Mouse (Mus musculus) kidney, postnatal 25 days (tissue): Measurements from ENCODE around the gene Snx33.
A peak's percentile ranks its signal among the peaks of the same experiment; 100 is the strongest.
"Not testable (repeated sequence)": the region's sequence is repeated elsewhere in the genome, so short reads cannot be mapped to it uniquely, and the experiment has no call there.

Source experiments
- DNase-seq, 2 experiments: peaks; one replicate each; pipeline ENCODE4 v3.0.0; 2021; ENCODE audit warnings: mixed read lengths in 2 of 2

The Snx33 gene

DNA sequence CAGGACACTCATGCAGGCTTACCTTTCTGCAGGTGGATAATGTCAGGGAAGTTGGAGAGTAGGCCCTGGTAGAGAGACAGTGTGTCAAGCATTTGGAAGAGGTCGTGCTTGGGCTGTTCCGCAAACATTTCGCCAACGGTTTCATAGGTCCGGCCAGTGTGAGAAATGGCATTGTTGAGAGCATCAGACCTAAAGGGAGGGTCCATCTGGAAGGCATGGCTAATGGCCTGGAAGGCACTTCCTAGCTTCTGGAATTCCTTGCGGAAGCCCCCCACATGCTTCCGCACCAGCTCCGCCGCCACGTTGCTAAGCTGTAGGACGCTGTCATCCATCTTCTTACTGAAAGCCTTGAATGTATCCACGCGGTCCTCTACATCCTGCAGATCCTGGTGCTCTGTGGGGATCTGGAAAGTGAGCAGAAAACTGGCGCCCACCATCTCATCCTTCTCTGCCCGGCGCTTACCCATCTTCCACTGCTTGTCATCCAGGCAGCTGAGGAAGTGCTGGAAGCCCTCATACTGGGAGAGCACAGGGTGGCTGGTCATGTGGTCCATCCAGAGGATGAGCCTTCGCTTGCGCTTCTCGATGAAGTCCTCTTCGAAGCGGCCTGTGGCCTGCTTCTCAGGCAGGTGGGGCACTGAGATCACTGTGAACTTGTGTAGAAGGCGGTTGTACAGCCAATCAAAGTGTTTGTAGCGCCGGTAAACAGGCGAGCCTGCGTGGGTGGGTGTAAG is 2.7 kb downstream of the Snx33 start:
- no peak for DNase-seq

DNA sequence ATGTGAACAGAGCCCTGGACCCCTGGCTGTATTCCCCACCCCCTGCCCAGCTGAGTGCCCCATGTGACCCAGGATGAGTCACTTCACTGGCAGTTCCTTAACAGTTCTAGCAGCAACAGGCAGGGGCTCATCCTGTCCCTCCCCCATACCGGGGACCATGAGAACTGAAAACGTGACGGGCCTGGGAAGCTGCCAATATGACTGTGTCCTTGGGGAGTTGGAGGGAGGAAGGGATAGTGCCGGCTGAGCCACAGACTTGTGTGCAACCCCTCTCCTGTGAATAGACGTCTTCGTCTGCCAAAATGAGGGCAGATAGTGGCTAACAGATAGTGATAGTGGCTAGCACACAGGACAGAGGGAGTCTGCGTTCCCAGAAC is 3.5 kb downstream of the Snx33 start:
- peak; percentile 91 to 92 for DNase-seq

DNA sequence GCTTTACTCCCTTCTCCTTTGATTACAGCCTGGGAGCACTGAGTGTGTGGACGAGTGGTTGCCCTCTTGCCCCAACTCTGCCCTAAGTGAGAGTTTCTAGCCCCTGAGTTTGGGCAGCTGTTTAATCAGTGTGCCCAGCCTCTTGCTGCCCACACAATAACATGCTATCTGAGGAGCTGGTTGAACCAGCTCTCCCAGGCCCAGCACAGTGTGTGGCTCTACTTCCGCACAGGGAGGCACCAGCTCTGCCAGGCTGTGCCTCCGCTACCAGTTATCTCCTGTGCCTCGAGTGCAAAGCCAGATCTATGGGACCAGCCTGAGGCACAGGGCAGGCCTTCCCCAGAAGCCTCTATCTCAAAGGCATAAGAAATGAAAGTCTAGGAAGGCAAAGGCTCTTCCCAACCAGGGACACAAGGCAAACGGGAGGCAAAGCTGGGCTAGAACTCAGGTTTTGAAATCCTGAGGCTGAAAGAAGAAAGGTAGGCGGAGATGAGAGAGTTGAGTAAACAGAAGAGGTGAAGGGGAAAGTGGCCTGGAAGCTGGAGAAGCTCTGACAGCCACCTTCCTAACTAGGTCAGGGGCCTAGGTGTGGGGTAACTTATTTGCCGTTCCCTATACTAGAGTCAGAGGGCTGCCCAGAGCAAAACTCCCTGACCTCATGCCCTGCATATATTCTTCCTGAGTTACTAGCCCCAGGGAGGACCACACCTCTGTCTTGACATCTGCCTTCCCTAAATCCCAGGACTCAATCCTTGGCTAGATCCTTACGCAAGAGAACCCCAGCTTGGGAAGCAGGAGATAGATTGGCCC is 4.1 kb downstream of the Snx33 start:
- no peak for DNase-seq

DNA sequence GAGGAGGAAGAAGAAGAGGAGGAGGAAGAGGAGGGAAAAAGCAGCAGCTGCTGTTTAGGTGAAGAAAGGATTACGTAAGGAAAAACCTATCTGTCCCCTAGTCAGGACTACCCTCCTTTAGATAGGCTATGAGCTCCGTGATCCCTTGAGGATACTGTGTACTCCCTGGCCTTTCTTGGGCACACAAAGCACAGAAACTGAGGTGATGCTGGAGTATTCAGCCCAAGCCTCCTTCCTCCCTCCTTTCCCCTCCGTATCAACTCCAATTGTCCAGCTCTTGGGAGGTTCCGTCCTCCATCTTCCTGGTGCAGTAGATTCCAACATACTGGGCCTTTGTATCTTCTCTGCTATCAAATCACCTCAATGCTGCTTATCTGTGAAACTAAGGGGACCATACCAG is 5.4 kb downstream of the Snx33 start:
- no peak for DNase-seq

DNA sequence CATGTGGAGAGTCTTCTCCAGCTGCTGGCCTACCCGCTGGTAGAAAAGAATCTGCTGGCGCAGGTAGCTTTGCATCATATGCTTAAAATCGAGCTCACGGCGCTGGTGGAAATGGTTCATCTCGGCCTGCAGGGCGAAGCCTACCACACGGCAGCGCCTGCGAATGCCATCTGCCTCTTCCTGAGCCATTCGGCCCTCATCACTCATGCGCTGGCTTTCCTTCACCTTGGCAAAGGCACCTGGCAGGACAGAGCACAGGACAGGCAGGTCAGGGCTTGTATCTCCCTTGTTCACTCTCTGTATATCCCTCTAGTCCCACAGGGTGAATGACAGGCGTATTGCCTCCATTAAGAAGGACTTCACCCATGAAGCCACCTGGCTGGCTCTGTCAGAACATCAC is 9.7 kb downstream of the Snx33 start:
- no peak for DNase-seq

DNA sequence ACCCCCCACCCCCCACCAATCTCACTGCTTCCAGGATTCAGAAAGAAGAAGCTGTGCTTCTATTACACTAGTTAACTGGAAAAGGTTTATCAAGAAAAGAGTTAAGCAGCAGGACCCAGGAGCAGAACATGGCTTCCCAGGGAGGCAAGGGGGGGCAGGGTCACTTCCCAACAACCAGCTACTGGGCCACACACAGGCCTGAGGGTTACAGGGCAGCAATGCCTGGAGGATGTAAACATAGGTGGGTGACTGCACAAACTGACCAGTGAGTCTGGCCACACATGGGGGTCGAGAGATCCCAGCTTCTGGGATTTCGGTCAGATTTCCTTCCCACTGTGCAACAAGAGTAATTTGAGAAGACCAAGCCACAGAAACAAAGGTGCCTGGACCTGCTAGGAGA is 11.0 kb downstream of the Snx33 start:
- no peak for DNase-seq

DNA sequence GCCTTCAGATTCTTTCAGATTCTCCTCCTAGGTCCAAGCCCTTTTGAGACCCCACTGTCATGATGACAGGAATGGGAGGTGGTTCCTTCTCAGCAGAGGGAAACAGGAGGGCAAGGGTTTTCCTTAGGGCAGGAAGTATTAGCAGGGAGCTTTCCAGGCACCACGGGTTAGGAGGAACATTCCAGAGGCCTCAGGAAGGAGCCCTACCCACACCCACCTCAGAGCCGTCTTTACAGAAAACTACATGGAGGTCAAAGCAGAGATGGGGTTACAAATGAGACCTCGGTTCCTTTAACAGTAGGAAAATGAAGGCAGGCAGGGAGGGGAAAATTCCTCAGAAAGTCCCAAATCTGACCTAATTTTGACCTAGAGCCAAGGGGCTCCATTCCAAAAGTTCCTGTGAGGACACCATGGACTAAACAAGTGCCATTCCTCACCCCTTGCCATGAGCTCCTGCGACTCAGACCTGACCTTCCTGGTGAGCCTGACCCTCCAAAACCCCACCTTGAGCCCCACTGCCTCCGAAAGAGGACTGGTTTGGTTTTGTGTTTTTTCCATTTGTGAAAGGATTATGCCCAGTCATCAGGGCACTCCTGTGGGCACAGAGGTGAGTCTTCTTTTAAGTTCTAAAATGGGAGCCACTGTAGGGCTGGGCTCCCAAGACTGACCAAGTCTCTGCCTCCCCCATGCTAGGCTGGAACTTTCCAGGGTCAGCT is 12.3 kb downstream of the Snx33 start:
- DNase-seq = peak in 1 of 2 experiments; percentile 42

DNA sequence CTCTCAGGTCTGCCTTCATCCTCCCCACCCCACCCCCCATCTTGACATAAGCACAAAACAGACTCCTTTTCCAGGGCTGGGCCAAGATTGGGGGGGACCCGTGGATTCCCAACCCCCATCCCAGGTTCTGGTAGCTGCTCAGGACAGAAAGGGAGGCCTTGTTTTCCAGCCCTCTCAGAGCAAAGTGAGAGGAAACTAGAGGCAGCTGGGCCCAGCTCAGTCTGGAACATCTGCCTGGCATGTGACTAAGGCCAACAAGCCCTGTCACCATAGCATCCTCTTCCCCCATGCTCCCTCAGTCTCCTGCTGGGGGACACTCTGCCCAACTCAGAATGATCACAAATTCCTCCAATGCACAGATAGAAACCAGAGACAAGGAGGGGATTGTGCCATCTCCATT is 13.1 kb downstream of the Snx33 start:
- no peak for DNase-seq

DNA sequence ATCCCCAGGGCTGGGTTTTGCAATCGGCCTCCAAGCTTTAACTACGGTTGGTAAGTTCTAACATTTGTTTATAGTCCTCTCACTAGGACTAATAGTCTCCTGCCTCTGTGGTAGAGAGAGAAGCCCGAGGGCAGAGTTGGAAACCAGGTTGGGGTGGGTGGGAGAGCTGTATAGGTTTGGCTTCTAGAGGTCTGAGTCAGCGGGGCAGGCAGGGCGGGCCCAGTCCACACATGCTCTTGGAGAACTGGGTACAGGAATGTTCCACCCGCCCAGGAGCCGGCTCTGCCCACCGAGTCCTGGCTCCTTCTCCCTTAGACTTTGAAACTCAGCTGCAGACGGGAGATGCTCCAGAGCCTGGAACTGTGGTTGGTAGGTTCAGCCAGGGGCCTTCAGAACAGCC is 14.2 kb downstream of the Snx33 start:
- no peak for DNase-seq

DNA sequence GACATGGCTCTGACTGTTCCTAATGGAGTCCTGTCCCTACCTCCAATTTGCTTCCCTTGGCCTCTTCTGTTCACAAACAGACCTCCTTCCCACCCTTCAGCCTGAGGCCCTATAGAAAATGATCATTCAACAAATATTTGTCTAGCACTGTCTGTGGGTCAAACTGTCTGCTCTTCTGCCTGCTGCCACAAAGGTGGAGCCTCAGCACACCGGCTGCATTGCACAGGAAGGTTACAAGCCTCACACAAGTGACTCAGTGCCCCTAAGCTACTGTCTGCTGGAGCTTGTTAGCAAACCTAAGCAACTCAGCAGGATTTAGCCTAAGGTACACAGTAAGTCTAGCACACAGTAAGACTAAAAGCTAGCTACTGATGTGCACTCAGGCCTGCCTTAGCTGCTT is 17.2 kb downstream of the Snx33 start:
- DNase-seq = no peak

DNA sequence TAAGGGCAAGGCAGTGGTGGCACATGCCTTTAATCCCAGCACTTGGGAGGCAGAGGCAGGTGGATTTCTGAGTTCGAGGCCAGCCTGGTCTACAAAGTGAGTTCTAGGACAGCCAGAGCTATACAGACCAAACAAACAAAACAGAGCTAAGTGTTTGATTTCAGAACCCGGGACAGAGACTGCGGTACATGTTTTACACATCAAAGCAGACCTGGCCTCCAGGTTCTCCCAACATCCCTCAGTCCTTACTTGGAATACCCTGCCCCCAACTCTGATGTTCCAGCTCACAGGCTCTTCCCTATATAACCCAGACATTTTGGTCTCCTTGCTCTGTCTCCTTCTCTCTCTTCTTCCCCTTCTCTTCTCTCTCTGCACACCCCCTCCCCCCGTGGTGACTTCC is 18.2 kb downstream of the Snx33 start:
- DNase-seq = not testable (repeated sequence)

DNA sequence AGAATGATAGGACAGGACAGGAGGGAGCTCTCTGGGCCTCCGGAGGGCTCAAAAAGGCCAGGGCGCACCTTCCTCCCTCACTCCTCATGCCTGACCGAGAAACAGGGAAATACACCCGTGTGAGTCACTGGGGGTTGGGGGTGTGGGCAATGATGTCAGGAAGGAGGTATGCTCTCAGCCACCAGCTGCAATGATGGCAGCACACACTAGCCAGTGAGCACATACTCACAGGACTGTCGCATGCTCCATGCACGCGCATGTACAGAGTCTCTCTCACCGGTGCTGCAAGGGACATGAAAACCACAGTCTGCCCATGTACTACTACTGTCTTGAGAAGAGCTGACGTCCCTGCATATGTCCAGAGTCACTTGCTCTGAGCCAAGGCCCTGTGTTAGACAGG is 20.6 kb downstream of the Snx33 start:
- DNase-seq = no peak

DNA sequence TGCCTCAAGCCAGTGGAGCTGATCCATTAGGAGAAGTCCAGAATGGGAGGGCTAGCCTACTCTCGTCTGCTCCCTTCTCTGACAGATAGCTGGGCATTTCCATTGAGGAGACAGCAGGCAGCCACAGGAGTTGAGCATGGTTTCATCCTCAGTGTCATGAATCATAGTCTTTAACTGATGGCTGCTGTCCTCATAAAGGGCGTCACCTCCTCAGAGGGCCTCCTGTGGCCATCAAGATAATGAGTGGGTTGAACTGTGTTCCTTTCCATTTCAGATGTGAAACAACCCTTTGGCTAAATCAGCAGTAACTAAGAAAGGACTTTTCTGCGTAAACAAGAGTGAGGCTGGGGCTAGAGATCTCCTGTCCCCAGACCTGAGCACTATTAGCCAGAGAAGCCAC is 24.5 kb downstream of the Snx33 start:
- DNase-seq = no peak

DNA sequence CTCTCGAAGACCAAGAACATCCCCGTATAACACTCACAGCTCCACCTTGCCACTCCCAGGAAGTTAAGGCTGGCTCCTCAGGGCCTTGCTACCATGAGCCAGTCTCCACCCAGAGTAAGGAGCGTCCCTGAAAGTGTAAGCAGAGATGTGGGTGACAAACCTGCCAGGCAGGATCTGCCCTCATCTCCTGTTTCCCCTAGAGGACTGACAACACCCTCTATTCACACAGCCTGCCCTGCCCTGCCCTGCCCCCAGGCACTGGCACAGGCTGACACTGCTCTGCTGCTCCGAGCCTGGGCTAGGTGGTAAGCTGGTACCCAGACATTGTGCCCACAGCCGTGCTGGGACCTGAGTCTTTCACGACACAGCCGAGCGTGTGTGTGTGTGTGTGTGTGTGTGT is 27.0 kb downstream of the Snx33 start:
- no peak for DNase-seq

DNA sequence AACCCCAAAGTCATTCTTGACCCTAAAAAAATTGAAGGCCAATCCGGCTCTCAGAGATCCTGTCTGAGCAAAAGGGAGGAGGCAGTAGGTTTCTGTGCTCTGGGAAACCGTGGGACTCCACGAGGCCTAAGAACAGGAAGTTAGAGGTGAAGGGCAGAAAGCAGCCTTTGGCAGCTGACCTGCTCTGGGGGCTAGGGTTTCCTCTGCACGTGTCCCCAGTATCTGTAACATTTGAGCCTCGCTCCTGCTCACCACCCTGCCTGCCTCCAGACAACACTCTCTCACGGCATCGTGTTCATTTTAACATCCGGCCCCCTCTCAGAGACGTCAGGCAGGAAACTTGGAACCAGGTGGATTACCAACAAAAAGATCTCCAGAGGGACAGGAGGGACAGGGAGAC is 27.6 kb downstream of the Snx33 start:
- DNase-seq = peak; percentile 18 to 66

DNA sequence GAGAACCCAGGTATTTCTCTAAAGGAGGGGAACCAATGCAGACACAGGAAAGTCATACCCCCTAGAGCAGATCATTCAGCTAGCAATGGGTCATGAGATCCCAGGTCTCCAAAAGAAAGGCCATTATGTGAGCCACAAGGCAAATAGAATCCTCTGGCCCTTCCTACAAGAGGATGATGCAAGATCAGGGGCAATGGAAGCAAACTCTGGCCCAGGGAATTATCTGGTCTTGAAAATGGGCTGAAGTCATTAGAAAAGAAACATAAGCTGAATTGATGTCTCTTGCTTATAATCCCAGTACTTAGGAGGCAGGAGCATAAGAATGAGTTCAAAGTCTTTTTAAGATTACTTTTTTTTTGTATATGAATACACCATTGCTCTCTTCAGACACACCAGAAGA is 28.1 kb downstream of the Snx33 start:
- no peak for DNase-seq

DNA sequence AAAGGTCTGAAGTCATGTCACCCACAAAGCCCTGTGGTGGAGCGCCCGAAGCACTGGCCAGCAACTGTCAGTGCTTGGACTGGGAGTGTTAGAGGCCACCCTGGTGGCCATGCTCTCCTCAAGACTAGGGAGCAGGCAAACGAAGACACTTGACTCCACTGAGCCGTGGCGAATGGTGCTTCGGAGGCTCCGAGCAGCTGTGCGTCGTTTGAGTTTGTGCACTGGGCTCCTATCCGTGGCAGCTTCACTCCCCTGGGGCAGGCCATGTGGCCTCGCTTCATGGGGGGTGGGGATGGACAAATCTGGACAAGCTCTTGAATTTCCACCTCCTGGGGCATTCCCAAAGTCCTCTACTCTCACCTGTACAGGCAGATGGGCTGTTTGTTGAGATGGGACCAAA is 28.8 kb downstream of the Snx33 start:
- no peak for DNase-seq

DNA sequence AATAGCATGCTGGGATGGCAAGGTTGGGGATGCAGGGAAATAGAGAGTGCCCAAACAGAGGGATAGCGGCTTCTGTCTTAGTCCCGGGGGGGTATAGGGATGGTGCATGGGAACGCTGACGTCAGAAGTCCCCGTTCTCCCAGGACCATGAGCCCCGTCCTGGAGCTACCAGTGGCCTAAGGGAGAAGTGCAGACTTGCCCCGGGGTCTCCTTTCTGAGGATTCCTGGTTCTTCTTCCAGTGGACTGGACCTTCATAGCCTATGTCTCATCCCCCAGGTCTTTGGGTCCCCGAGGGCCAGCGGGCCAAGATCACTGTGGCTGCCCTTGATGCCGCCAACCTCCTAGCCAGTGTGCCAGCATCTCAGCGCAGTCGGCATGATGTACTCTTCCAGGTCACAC is 31.4 kb downstream of the Snx33 start:
- DNase-seq = no peak

DNA sequence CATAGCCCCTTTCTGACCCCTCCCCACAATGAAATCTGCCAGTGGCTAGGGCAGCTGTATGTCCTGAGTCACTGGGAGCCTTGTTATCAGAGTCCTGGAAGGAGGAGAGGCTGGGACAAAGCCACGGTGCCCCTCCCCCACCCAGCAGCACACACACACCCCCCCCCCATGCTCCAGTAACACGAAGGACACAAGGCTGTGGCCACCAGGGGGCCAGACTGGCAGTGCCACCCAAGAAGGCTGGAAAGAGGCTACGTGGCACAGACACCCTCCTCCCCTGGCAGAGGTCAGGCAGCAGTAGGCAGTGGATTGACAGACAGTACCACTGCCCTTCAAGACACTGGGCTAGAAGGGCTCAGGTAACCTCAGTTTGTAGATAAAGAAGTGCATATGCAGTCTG is 34.2 kb downstream of the Snx33 start:
- DNase-seq = peak; percentile 52 to 66

DNA sequence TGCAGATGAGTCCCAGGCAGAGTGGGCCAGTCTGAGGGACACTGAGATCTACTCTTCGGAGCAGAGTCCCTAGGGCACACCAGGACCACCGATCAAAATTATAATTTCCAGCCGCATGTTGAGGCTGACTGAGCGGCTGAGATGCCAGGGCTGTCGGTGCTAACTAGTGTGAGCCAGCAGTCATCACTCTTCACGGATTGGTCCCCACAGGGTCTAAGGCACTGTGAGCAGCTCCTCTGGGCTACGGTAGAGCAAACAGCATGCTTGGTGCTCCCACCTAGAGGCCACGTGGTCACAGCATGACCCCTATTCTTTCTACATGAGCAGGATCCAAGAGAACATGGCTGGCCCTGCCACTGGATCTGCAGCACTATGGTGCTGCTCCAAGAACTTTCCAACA is 34.9 kb downstream of the Snx33 start:
- no peak for DNase-seq

DNA sequence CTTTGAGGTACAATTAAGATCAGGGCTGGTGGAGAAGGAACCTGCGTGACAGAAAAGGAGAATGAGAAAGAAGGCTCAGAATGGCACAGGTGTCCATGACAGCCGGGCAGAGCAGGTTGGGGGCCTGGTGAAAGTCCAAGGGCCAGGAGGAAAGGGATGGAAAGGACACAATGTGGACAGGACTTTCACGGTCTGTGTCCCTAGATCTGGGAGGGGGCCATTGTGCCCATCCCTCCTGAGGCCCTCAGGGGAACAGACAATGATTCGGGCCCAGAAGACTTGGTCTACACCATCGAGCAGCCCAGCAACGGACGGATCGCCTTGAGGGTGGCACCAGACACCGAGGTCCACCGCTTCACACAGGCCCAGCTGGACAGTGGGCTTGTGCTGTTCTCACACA is 36.1 kb downstream of the Snx33 start:
- DNase-seq = no peak

DNA sequence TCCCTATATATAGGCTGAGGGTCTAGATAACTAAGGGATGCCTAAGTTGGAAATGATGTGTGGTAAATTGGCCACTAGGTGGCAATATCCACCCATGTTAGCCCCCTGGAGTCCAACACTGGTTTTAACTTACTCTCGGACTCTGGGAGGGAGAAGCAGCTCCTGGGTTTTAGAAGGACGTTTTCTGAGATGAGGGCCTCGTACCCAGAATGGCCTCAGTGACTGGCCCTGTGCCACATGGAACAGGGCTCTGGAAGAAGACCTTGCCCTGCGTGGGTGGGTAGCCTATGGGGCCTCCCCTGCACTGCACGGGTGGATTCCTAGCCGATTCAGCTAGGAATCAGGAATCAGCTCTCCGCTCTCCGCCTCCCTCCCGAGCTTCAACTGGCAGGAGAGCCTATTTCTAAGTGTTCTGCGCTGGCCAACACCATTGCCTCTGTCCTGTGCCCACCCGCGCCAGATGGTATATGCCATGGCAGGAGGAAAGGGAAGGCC is 36.6 kb downstream of the Snx33 start:
- peak; percentile 64 to 76 for DNase-seq

DNA sequence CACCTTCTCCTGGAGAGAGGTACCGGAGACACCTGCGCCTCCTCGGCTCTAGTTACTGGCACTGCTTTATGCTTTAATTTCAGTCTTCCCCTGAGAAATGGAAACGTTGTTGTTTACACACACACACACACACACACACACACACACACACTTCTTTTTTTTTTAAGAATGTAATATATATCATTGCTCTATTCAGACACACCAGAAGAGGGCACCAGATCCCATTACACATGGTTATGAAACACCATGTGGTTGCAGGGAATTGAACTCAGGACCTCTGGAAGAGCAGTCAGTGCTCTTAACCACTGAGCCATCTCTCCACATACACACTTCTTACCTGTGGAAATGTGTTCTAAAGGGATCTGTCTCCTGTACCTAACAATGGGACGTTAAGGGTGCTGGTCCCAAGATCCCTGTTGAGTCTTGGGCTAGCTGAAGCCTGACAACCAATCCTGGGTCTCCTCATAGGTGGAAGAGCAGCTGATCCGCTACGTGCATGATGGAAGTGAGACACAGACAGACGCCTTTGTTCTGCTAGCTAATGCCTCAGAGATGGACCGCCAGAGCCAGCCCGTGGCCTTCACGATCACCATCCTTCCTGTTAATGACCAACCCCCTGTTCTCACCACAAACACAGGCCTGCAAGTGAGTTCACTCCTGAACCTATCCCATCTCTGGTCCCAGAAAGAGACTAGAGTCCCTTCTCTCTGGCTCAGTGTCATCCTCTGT is 37.5 kb downstream of the Snx33 start:
- no peak for DNase-seq
